Mouse (Mus musculus) bone marrow, adult 2 months (tissue): ENCODE measurements around the gene Sox13.

Source experiments
- CTCF ChIP-seq: fragments of 200-500 bp; IDR thresholded peaks from 2 replicates; pipeline ENCODE4 v1.5.1; 2011; ENCODE audit warnings: low read length, control low read depth; ENCODE audit not compliant: control insufficient read depth, insufficient read depth
- POLR2A ChIP-seq: fragments of 200-500 bp; IDR thresholded peaks from 2 replicates; pipeline ENCODE4 v1.6.1; 2011; ENCODE audit warnings: low read depth, mild to moderate bottlenecking, control low read depth, low read length, borderline replicate concordance; ENCODE audit not compliant: control insufficient read depth

DNA sequence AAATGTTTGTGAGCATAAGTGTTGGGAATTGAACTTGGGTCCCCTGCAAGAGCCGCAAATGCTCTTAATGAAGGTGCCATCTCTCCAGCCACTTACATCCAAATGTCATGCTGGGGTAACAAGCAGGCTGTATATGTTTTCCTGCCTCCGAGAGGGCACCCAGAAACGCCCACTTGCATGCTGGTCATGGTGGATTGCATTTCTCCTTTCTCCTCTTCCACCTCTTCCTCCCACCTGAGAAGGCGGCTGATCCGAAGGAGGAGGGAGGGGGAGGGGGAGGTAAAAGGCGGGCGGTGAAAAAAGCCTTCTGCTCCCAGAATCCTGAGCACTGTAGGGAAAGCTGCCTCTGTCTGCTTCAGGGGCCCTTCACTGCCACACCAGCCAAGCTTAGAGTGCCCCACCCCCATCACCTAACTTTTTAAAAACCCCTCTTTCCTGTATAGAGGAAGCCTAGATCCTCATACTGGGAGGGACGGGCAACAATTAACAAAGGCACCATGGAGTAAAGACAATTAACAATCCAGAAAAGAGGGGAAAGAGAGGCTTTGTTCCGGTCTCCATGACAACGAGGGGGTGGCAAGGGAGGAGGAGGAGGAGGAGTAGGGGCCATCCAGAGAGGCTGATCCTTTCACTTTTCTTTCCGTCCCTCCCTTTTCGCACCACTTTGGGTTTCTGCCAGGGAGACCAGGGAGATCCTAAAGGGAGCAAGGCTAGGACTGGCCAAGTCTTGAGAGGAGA lies 10.0 kb upstream of the Sox13 start:
- no peak for TF ChIP-seq CTCF
- no peak for TF ChIP-seq POLR2A
